Mouse (Mus musculus): ENCODE data around the gene Lbhd2.

- TF ChIP-seq USF1 (IDR thresholded peaks at IDR 0.05; ENCODE audit: low read depth, low read length) (no peak), RCOR1 (IDR thresholded peaks at IDR 0.05; ENCODE audit: low read depth, low read length) (no peak), EP300 (IDR thresholded peaks at IDR 0.05; ENCODE audit: low read depth in 1 of 2, low read length in 2 of 2) (no peak), CTCF (IDR thresholded peaks at IDR 0.05 in 2 of 3, conservative IDR thresholded peaks at IDR 0.05 in 1 of 3; ENCODE audit: control insufficient read depth in 1 of 3, insufficient read depth in 1 of 3, low read depth in 2 of 3, low read length in 3 of 3, poor library complexity in 1 of 3, severe bottlenecking in 1 of 3) (peak; percentile 31 to 57 (median 42)), POLR2A (IDR thresholded peaks at IDR 0.05; ENCODE audit: control insufficient read depth in 1 of 2, insufficient read depth in 1 of 2, low read depth in 1 of 2, low read length in 2 of 2, poor library complexity in 1 of 2) (no peak), ELF1 (IDR thresholded peaks at IDR 0.05; ENCODE audit: low read depth, low read length) (no peak), ZC3H11A (IDR thresholded peaks at IDR 0.05; ENCODE audit: low read depth, low read length) (no peak), TBP (IDR thresholded peaks at IDR 0.05; ENCODE audit: low read depth, low read length) (no peak), JUND (IDR thresholded peaks at IDR 0.05; ENCODE audit: low read depth, low read length) (no peak), MYC (IDR thresholded peaks at IDR 0.05; ENCODE audit: low read depth, low read length) (no peak)
These were observed 42.4 kb upstream of the Lbhd2 start for GRCm38 (mm10) chr12:111364234-111364633.

Measured in MEL (cell line).